Mouse (Mus musculus) bone marrow, adult 2 months (tissue): Measurements from ENCODE around the gene Rfc2. TPM values are rescaled to one million over a fixed set of nuclear protein-coding genes. Genes with fewer than 3 reads are reported as not detected.

Experiments used
- H3K27ac ChIP-seq: fragments of 200-500 bp; 2 replicates; pipeline ENCODE4 v1.5.1; 2012; ENCODE audit warnings: low read depth, mild to moderate bottlenecking, control low read depth, inconsistent platforms, low read length; ENCODE audit not compliant: control insufficient read depth, poor library complexity, insufficient read depth
- H3K4me1 ChIP-seq: fragments of 200-500 bp; 2 replicates; pipeline ENCODE4 v1.6.1; 2011; ENCODE audit warnings: low read length; ENCODE audit not compliant: control insufficient read depth, insufficient read depth
- H3K4me3 ChIP-seq: fragments of 200-500 bp; replicated peaks from 2 replicates; pipeline ENCODE3; 2011; ENCODE audit warnings: mild to moderate bottlenecking, low read depth, low read length, control low read depth; ENCODE audit not compliant: control insufficient read depth
- CTCF ChIP-seq: fragments of 200-500 bp; IDR thresholded peaks from 2 replicates; pipeline ENCODE4 v1.5.1; 2011; ENCODE audit warnings: low read length, control low read depth; ENCODE audit not compliant: control insufficient read depth, insufficient read depth
- POLR2A ChIP-seq: fragments of 200-500 bp; IDR thresholded peaks from 2 replicates; pipeline ENCODE4 v1.6.1; 2011; ENCODE audit warnings: low read depth, mild to moderate bottlenecking, control low read depth, low read length, borderline replicate concordance; ENCODE audit not compliant: control insufficient read depth
- WGBS: fragments of 180-500 bp; shearing (Covaris S2); methylation state at CpG from one replicate; pipeline ENCODE4 v1.1.7; 2018; 5-methylcytosine and 5-hydroxymethylcytosine counted together
- polyA plus RNA-seq: library from polyadenylated mRNA; stranded (reverse); fragments of >200 nt; gene quantifications from 2 replicates; pipeline ENCODE4 v1.2.4, GENCODE M21; 2011; ENCODE audit warnings: low replicate concordance; ENCODE audit not compliant: missing spikeins, insufficient read depth, insufficient read length

Gene Rfc2
- polyA plus RNA-seq, 1 experiment = 241 TPM

- no peak overlapping the region for H3K27ac ChIP-seq
- 16% methylated on average over 3 of the region's 3 CpGs for WGBS
- no peak overlapping the region for H3K4me3 ChIP-seq
- TF ChIP-seq POLR2A (no peak), CTCF (peak; percentile 99)
- peaks cover 5% of the 10 kb centered on the region for H3K4me1 ChIP-seq
These were observed 35.9 kb downstream of the Rfc2 start for GRCm38 (mm10) chr5:134617071-134617470.

GRCm38 (mm10) chr5:134620457-134620856 is 39.3 kb downstream of the Rfc2 start:
- TF ChIP-seq POLR2A = 0 out of 2 replicates have a peak, but pooled peaks have one; percentile 5
- TF ChIP-seq CTCF = no peak
- Histone ChIP-seq H3K27ac (no peak overlapping the region), H3K4me3 (no peak overlapping the region), H3K4me1 (peaks cover 1% of the 10 kb centered on the region)
- WGBS = 92% methylated on average over 9 of the region's 9 CpGs

GRCm38 (mm10) chr5:134621099-134621640 is 40.0 kb downstream of the Rfc2 start:
- H3K27ac ChIP-seq = no peak overlapping the region
- no peaks in the 10 kb centered on the region for H3K4me1 ChIP-seq
- 81% methylated on average over 16 of the region's 16 CpGs for WGBS
- no peak overlapping the region for H3K4me3 ChIP-seq
- TF ChIP-seq POLR2A = no peak
- TF ChIP-seq CTCF = no peak

- H3K27ac ChIP-seq = no peak overlapping the region
- no peaks in the 10 kb centered on the region for H3K4me1 ChIP-seq
- 89% methylated on average over 2 of the region's 2 CpGs for WGBS
These were observed 40.9 kb downstream of the Rfc2 start for GRCm38 (mm10) chr5:134622069-134622468.

GRCm38 (mm10) chr5:134629508-134629907 is 48.3 kb downstream of the Rfc2 start:
- 79% methylated on average over 4 of the region's 4 CpGs for WGBS
- TF ChIP-seq CTCF (no peak), POLR2A (no peak)
- Histone ChIP-seq H3K4me1 (no peaks in the 10 kb centered on the region; the same call in 1 of the 2 replicates), H3K4me3 (no peak overlapping the region), H3K27ac (no peak overlapping the region)

More at GRCm38 (mm10) chr5:134622069-134622468, 40.9 kb downstream of the Rfc2 start:
- H3K4me3 ChIP-seq = no peak overlapping the region
- no peak for TF ChIP-seq POLR2A
- TF ChIP-seq CTCF = no peak

GRCm38 (mm10) chr5:134630835-134631234 is 49.7 kb downstream of the Rfc2 start:
- TF ChIP-seq CTCF (no peak), POLR2A (no peak)
- Histone ChIP-seq H3K4me3 (no peak overlapping the region), H3K4me1 (no peaks in the 10 kb centered on the region; the same call in 1 of the 2 replicates), H3K27ac (no peak overlapping the region)

GRCm38 (mm10) chr5:134632841-134633240 is 51.7 kb downstream of the Rfc2 start:
- Histone ChIP-seq H3K4me3 (no peak overlapping the region), H3K27ac (no peak overlapping the region), H3K4me1 (no peaks in the 10 kb centered on the region; the same call in 1 of the 2 replicates)
- 50% methylated on average over 2 of the region's 2 CpGs for WGBS
- TF ChIP-seq CTCF (no peak), POLR2A (no peak)

GRCm38 (mm10) chr5:134637820-134638367 is 56.7 kb downstream of the Rfc2 start:
- H3K4me1 ChIP-seq = no peaks in the 10 kb centered on the region; the same call in 1 of the 2 replicates
- no peak for TF ChIP-seq CTCF
- no peak for TF ChIP-seq POLR2A
- 3% methylated on average over 5 of the region's 5 CpGs for WGBS
- peak overlapping the region; percentile 21 for H3K4me3 ChIP-seq
- no peak overlapping the region for H3K27ac ChIP-seq
